23 mouse cellular contexts compared by ENCODE assay signal in genomic region chr2:166597763-166598162, GRCm38 (mm10).
DNase-seq lines count a peak whose midpoint lies in the region; ATAC-seq lines count a peak whose summit lies in the region.
"Had no signal": no experiment of that assay in that cellular context is flagged by ENCODE, and none has a peak within 500 bp of the region (broad histone marks: within the 10 kb centered on the region; RNA-seq: fewer than 3 reads in every experiment).

No protein-coding gene starts in this region.

- H3K27ac ChIP-seq in forebrain, embryonic 10.5 days: 0 out of 2 replicates have a peak overlapping the region, but pooled peaks have one; percentile 21
- H3K27ac ChIP-seq in forebrain, embryonic 11.5 days (ENCODE audit: low read depth, low read length): no peak overlapping the region
- 0 out of 2 replicates have a peak overlapping the region, but pooled peaks have one; percentile 28 for H3K27ac ChIP-seq in midbrain, embryonic 10.5 days (replicated peaks)
- H3K27ac ChIP-seq in midbrain, embryonic 11.5 days (ENCODE audit: low read depth, low read length): no peak overlapping the region
- peak overlapping the region; percentile 8; the same call in 1 of the 2 replicates for H3K27ac ChIP-seq in limb, embryonic 12.5 days
- H3K27ac ChIP-seq: kidney, embryonic 15.5 days; liver, embryonic 15.5 days; lung, embryonic 15.5 days; neural tube, embryonic 12.5 days had no signal

- H3K4me2 ChIP-seq in forebrain, embryonic 11.5 days (ENCODE audit: low read depth, low read length, severe bottlenecking): no peak overlapping the region
- H3K4me2 ChIP-seq in midbrain, embryonic 11.5 days: no peak overlapping the region
- H3K4me2 ChIP-seq in limb, embryonic 12.5 days: no peak overlapping the region
- H3K4me2 ChIP-seq: kidney, embryonic 15.5 days; liver, embryonic 15.5 days; lung, embryonic 15.5 days; neural tube, embryonic 12.5 days had no signal

- H3K4me3 ChIP-seq in forebrain, embryonic 10.5 days: no peak overlapping the region
- H3K4me3 ChIP-seq in forebrain, embryonic 11.5 days (ENCODE audit: low read depth, low read length): no peak overlapping the region
- H3K4me3 ChIP-seq in midbrain, embryonic 10.5 days: no peak overlapping the region
- H3K4me3 ChIP-seq in midbrain, embryonic 11.5 days (ENCODE audit: low read depth, low read length): no peak overlapping the region
- H3K4me3 ChIP-seq in limb, embryonic 12.5 days (replicated peaks): no peak overlapping the region
- H3K4me3 ChIP-seq: heart, embryonic 10.5 days; kidney, embryonic 15.5 days; liver, embryonic 15.5 days; lung, embryonic 15.5 days; megakaryocyte, embryonic 14.5 days; neural tube, embryonic 12.5 days had no signal

- H3K27me3 ChIP-seq in forebrain, embryonic 10.5 days (ENCODE audit: poor library complexity, severe bottlenecking): no peaks in the 10 kb centered on the region
- H3K27me3 ChIP-seq in forebrain, embryonic 11.5 days (ENCODE audit: control insufficient read depth, insufficient read depth, low read length): no peaks in the 10 kb centered on the region
- no peaks in the 10 kb centered on the region for H3K27me3 ChIP-seq in midbrain, embryonic 10.5 days (ENCODE audit: low read depth, poor library complexity, severe bottlenecking)
- no peaks in the 10 kb centered on the region for H3K27me3 ChIP-seq in midbrain, embryonic 11.5 days (ENCODE audit: control insufficient read depth, insufficient read depth, low read length)
- no peaks in the 10 kb centered on the region for H3K27me3 ChIP-seq in limb, embryonic 12.5 days
- H3K27me3 ChIP-seq: kidney, embryonic 15.5 days; liver, embryonic 15.5 days; lung, embryonic 15.5 days; neural tube, embryonic 12.5 days had no signal

- 85% methylated on average over 6 of the region's 6 CpGs for WGBS in forebrain, embryonic 10.5 days
- 82% methylated on average over 6 of the region's 6 CpGs for WGBS in forebrain, embryonic 11.5 days
- WGBS in midbrain, embryonic 10.5 days: 80% methylated on average over 6 of the region's 6 CpGs
- WGBS in midbrain, embryonic 11.5 days: 80% methylated on average over 6 of the region's 6 CpGs
- 71% methylated on average over 6 of the region's 6 CpGs for WGBS in limb, embryonic 12.5 days

- no peak for ATAC-seq in forebrain, embryonic 11.5 days (replicated peaks; ENCODE audit: low FRiP score)
- no peak for ATAC-seq in midbrain, embryonic 11.5 days (ENCODE audit: low FRiP score)
- no peak for ATAC-seq in limb, embryonic 12.5 days (ENCODE audit: insufficient number of reproducible peaks, insufficient read depth, low FRiP score, low TSS enrichment, low read depth)
- ATAC-seq: forebrain, embryonic 14.5 days; intestine, postnatal 0 days had no signal

- H3K9ac ChIP-seq in forebrain, embryonic 11.5 days (ENCODE audit: low read length): no peak overlapping the region
- no peak overlapping the region for H3K9ac ChIP-seq in midbrain, embryonic 11.5 days (ENCODE audit: low read length)
- H3K9ac ChIP-seq in limb, embryonic 12.5 days (replicated peaks): no peak overlapping the region
- H3K9ac ChIP-seq: kidney, embryonic 15.5 days; liver, embryonic 15.5 days; lung, embryonic 15.5 days; neural tube, embryonic 12.5 days had no signal

- H3K36me3 ChIP-seq in forebrain, embryonic 10.5 days (replicated peaks): peaks cover 48% of the 10 kb centered on the region
- no peaks in the 10 kb centered on the region for H3K36me3 ChIP-seq in forebrain, embryonic 11.5 days (ENCODE audit: control insufficient read depth, insufficient read depth, low read length)
- H3K36me3 ChIP-seq in midbrain, embryonic 10.5 days: peaks cover 82% of the 10 kb centered on the region
- 0 out of 2 replicates have a peak, but pooled peaks cover 2% of the 10 kb centered on the region for H3K36me3 ChIP-seq in midbrain, embryonic 11.5 days (ENCODE audit: control insufficient read depth, insufficient read depth, low read length)
- peaks cover 38% of the 10 kb centered on the region for H3K36me3 ChIP-seq in limb, embryonic 12.5 days
- H3K36me3 ChIP-seq: lung, embryonic 15.5 days had no signal

- H3K9me3 ChIP-seq in forebrain, embryonic 10.5 days: no peaks in the 10 kb centered on the region
- no peaks in the 10 kb centered on the region for H3K9me3 ChIP-seq in forebrain, embryonic 11.5 days (ENCODE audit: control insufficient read depth, low read length)
- H3K9me3 ChIP-seq in midbrain, embryonic 10.5 days (replicated peaks): no peaks in the 10 kb centered on the region
- H3K9me3 ChIP-seq in midbrain, embryonic 11.5 days (ENCODE audit: control insufficient read depth, low read length): no peaks in the 10 kb centered on the region
- no peaks in the 10 kb centered on the region for H3K9me3 ChIP-seq in limb, embryonic 12.5 days
- H3K9me3 ChIP-seq: heart, embryonic 10.5 days; kidney, embryonic 15.5 days; liver, embryonic 15.5 days; lung, embryonic 15.5 days; megakaryocyte, embryonic 14.5 days; neural tube, embryonic 12.5 days had no signal

- DNase-seq in forebrain, embryonic 10.5 days (ENCODE audit: extremely low spot score, low spot score): no peak
- no peak for DNase-seq in forebrain, embryonic 11.5 days (ENCODE audit: low spot score)
- DNase-seq in midbrain, embryonic 10.5 days (ENCODE audit: low spot score): no peak
- no peak for DNase-seq in midbrain, embryonic 11.5 days (ENCODE audit: low spot score, missing footprints)
- no peak for DNase-seq in c-Kit-positive CD71-positive TER-119-positive erythroid progenitor cells, embryonic 14.5 days (ENCODE audit: low spot score)
- no peak for DNase-seq in natural killer cell, adult 2 months (ENCODE audit: low spot score in 2 of 2)
- DNase-seq: cerebellum, adult 11-12 months; cerebellum, postnatal 10 days; kidney, postnatal 36 days; layer of hippocampus, postnatal 36 days; liver; lung, postnatal 36 days; right cerebral cortex, postnatal 25 days; thymus, postnatal 25 days had no signal

- peaks cover 9% of the 10 kb centered on the region for H3K4me1 ChIP-seq in forebrain, embryonic 10.5 days
- no peaks in the 10 kb centered on the region for H3K4me1 ChIP-seq in forebrain, embryonic 11.5 days (replicated peaks; ENCODE audit: control insufficient read depth, insufficient read depth, low read length)
- 0 out of 2 replicates have a peak, but pooled peaks cover 4% of the 10 kb centered on the region for H3K4me1 ChIP-seq in midbrain, embryonic 10.5 days
- H3K4me1 ChIP-seq in midbrain, embryonic 11.5 days (ENCODE audit: control insufficient read depth, insufficient read depth, low read length): no peaks in the 10 kb centered on the region
- H3K4me1 ChIP-seq in limb, embryonic 12.5 days (replicated peaks): peaks cover 10% of the 10 kb centered on the region
- H3K4me1 ChIP-seq: heart, embryonic 10.5 days; kidney, embryonic 15.5 days; liver, embryonic 15.5 days; lung, embryonic 15.5 days; neural tube, embryonic 12.5 days had no signal

Comparison
In these comparisons a context has a peak if more than half of its experiments do, and no peak if none do; other contexts are left out.
1. H3K27ac ChIP-seq: peak in forebrain, embryonic 10.5 days (single experiment), midbrain, embryonic 10.5 days (single experiment) and limb, embryonic 12.5 days (single experiment); none in forebrain, embryonic 11.5 days (single experiment) and midbrain, embryonic 11.5 days (single experiment).